Mouse (Mus musculus) intestine, postnatal 0 days (tissue): ENCODE data around the gene Sgms1. TPM values are rescaled to one million over a fixed set of nuclear protein-coding genes. Genes with fewer than 3 reads are reported as not detected.
"Not testable (repeated sequence)": the region's sequence is repeated elsewhere in the genome, so short reads cannot be mapped to it uniquely, and the experiment has no call there.

Experiments used
- ATAC-seq: fragments of 200-750 bp; cut with Nextera tagmentation; 2 replicates; pipeline ENCODE4 v1.8.0; 2017; ENCODE audit warnings: mild to moderate bottlenecking, moderate TSS enrichment, moderate library complexity
- H3K27ac ChIP-seq: fragments of 300-500 bp; sonication (generic); 2 replicates; pipeline ENCODE4 v1.5.1; 2014; ENCODE audit warnings: mild to moderate bottlenecking, low read depth, low read length, moderate library complexity
- H3K27me3 ChIP-seq: fragments of 300-500 bp; sonication (generic); replicated peaks from 2 replicates; pipeline ENCODE4 v1.6.1; 2014; ENCODE audit warnings: low read length, mixed read lengths; ENCODE audit not compliant: control insufficient read depth, insufficient read depth
- H3K36me3 ChIP-seq: fragments of 300-500 bp; sonication (generic); 2 replicates; pipeline ENCODE4 v1.6.1; 2014; ENCODE audit warnings: mild to moderate bottlenecking, moderate library complexity; ENCODE audit not compliant: control insufficient read depth, insufficient read depth
- H3K4me1 ChIP-seq: fragments of 300-500 bp; sonication (generic); replicated peaks from 2 replicates; pipeline ENCODE4 v1.6.1; 2014; ENCODE audit warnings: antibody characterized with exemption, low read length, mixed read lengths; ENCODE audit not compliant: control insufficient read depth, insufficient read depth
- H3K4me2 ChIP-seq: fragments of 300-500 bp; sonication (generic); replicated peaks from 2 replicates; pipeline ENCODE4 v1.6.1; 2014; ENCODE audit warnings: low read depth, mild to moderate bottlenecking, moderate library complexity
- H3K4me3 ChIP-seq: fragments of 300-500 bp; sonication (generic); 2 replicates; pipeline ENCODE4 v1.5.1; 2014; ENCODE audit warnings: low read depth, low read length
- H3K9ac ChIP-seq: fragments of 300-500 bp; sonication (generic); 2 replicates; pipeline ENCODE4 v1.6.1; 2014; ENCODE audit warnings: mild to moderate bottlenecking, low read depth, low read length
- H3K9me3 ChIP-seq: fragments of 300-500 bp; sonication (generic); 2 replicates; pipeline ENCODE4 v1.6.1; 2016; ENCODE audit warnings: mixed run types; ENCODE audit not compliant: control insufficient read depth
- CTCF ChIP-seq: sonication (generic); IDR thresholded peaks from 2 replicates; pipeline ENCODE4 v1.5.1; 2016; ENCODE audit warnings: low read depth, mild to moderate bottlenecking, control low read depth, antibody characterized with exemption, moderate library complexity
- WGBS: fragments of 180-500 bp; shearing (Covaris S2); extraction: QIAGEN DNeasy Blood & Tissue Kit; methylation state at CpG from one replicate; pipeline ENCODE4 v1.1.7; 2014; 5-methylcytosine and 5-hydroxymethylcytosine counted together
- polyA plus RNA-seq: library from polyadenylated mRNA; unstranded; fragments of >200 nt; fragmentation: Nextera tagmentation; extraction: Ambion mirVana; gene quantifications from 2 replicates; pipeline ENCODE4 v1.2.1, GENCODE M21; 2015

Gene Sgms1
- polyA plus RNA-seq, 1 experiment from 2014 or later = 18.6 TPM

GRCm38 (mm10) chr19:32102294-32102975, 287.1 kb downstream of the Sgms1 start:
- H3K27me3 ChIP-seq = no peaks in the 10 kb centered on the region
- H3K4me1 ChIP-seq = peaks cover 10% of the 10 kb centered on the region; the same call in 1 of the 2 replicates
- H3K36me3 ChIP-seq = no peaks in the 10 kb centered on the region
- H3K4me2 ChIP-seq = no peak overlapping the region
- no peak overlapping the region for H3K9ac ChIP-seq
- ATAC-seq = no peak
- 56% methylated on average over 18 of the region's 18 CpGs for WGBS
- H3K4me3 ChIP-seq = no peak overlapping the region
- H3K9me3 ChIP-seq = no peaks in the 10 kb centered on the region
- TF ChIP-seq CTCF = no peak
- no peak overlapping the region for H3K27ac ChIP-seq

DNA sequence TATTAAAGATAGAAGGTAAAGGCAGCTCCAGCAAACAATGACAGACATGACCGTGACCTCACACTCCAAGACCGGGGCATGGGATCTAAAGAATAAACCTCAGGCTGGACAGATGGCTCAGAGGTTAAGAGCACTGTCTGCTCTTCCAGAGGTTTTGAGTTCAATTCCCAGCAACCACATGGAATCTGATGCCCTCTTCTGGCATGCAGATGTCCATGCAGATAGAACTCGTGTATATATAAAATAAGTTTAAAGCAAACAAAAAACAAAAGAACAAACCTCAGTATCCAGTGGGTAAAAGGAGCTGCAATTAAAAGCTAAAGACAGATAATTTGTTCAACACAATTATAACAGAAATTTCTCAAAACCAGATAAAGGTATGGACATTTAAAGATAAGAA, 290.9 kb downstream of the Sgms1 start:
- TF ChIP-seq CTCF = peak; percentile 60
- WGBS = 76% methylated on average over 3 of the region's 3 CpGs
- no peaks in the 10 kb centered on the region for H3K9me3 ChIP-seq
- no peaks in the 10 kb centered on the region for H3K36me3 ChIP-seq
- H3K9ac ChIP-seq = no peak overlapping the region
- no peak overlapping the region for H3K4me3 ChIP-seq
- H3K4me2 ChIP-seq = no peak overlapping the region
- H3K27ac ChIP-seq = no peak overlapping the region
- no peaks in the 10 kb centered on the region for H3K4me1 ChIP-seq
- H3K27me3 ChIP-seq = no peaks in the 10 kb centered on the region
- ATAC-seq = no peak

DNA sequence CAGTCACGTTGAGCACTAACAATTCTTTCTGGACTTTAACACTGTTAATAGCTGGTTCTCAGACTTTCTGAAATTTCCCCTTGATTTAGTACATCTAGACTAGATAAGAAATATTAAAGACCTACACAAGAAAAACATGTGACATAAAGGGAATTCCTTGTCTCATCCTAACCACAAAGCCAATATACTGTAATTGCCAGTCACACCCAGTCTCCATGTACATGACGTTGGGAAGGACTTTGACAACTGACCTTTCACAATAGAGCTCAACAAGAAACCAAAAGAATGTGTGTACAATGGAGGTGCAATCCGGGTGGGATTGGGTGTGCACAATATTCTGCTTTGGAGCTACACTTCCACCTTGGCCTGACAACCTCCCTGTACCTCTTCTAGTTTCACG, 297.2 kb downstream of the Sgms1 start:
- TF ChIP-seq CTCF = no peak
- Histone ChIP-seq H3K4me3 (no peak overlapping the region), H3K4me2 (no peak overlapping the region), H3K27ac (peak overlapping the region; percentile 57), H3K36me3 (no peaks in the 10 kb centered on the region), H3K9ac (no peak overlapping the region), H3K9me3 (no peaks in the 10 kb centered on the region), H3K4me1 (peaks cover 3% of the 10 kb centered on the region; the same call in 1 of the 2 replicates), H3K27me3 (no peaks in the 10 kb centered on the region)
- ATAC-seq = peak; percentile 90
- 50% methylated on average over 4 of the region's 4 CpGs for WGBS

GRCm38 (mm10) chr19:32090804-32091203, 298.7 kb downstream of the Sgms1 start:
- no peak for TF ChIP-seq CTCF
- H3K9ac ChIP-seq = no peak overlapping the region
- peaks cover 3% of the 10 kb centered on the region; the same call in 1 of the 2 replicates for H3K4me1 ChIP-seq
- WGBS = 87% methylated on average over 4 of the region's 4 CpGs
- no peaks in the 10 kb centered on the region for H3K36me3 ChIP-seq
- H3K27me3 ChIP-seq = no peaks in the 10 kb centered on the region
- H3K27ac ChIP-seq = no peak overlapping the region
- H3K9me3 ChIP-seq = no peaks in the 10 kb centered on the region
- H3K4me3 ChIP-seq = no peak overlapping the region
- H3K4me2 ChIP-seq = no peak overlapping the region
- ATAC-seq = no peak

GRCm38 (mm10) chr19:32088570-32088969, 300.9 kb downstream of the Sgms1 start:
- TF ChIP-seq CTCF = no peak
- 77% methylated on average over 1 of the region's 1 CpGs for WGBS
- Histone ChIP-seq H3K4me3 (no peak overlapping the region), H3K27ac (peak overlapping the region; percentile 46), H3K4me2 (no peak overlapping the region), H3K9me3 (no peaks in the 10 kb centered on the region), H3K4me1 (peaks cover 3% of the 10 kb centered on the region; the same call in 1 of the 2 replicates), H3K36me3 (no peaks in the 10 kb centered on the region), H3K27me3 (no peaks in the 10 kb centered on the region), H3K9ac (no peak overlapping the region)
- no peak for ATAC-seq

- Histone ChIP-seq H3K4me3 (no peak overlapping the region), H3K4me1 (peaks cover 3% of the 10 kb centered on the region; the same call in 1 of the 2 replicates), H3K9me3 (no peaks in the 10 kb centered on the region), H3K36me3 (no peaks in the 10 kb centered on the region), H3K27me3 (no peaks in the 10 kb centered on the region), H3K4me2 (no peak overlapping the region), H3K9ac (no peak overlapping the region), H3K27ac (no peak overlapping the region)
- TF ChIP-seq CTCF = no peak
- 61% methylated on average over 6 of the region's 6 CpGs for WGBS
- ATAC-seq = no peak; the same call in 1 of the 2 replicates
These were observed 301.6 kb downstream of the Sgms1 start for GRCm38 (mm10) chr19:32087736-32088470.

GRCm38 (mm10) chr19:32084813-32085212, 304.7 kb downstream of the Sgms1 start:
- H3K4me2 ChIP-seq, H3K9ac ChIP-seq, H3K27ac ChIP-seq, H3K4me1 ChIP-seq, H3K9me3 ChIP-seq, H3K27me3 ChIP-seq, H3K36me3 ChIP-seq, ATAC-seq, H3K4me3 ChIP-seq: not testable (repeated sequence)
- WGBS = 67% methylated on average over 1 of the region's 1 CpGs
